Mouse (Mus musculus) hindbrain, postnatal 0 days (tissue): ENCODE measurements at regions not wholly inside any gene's neighbourhood (a gene's known extent, or its start where the extent isn't known, plus 50 kb on each side); places are given as distances from the start of the nearest gene placed in this dataset.

Experiments
- ATAC-seq: fragments of 200-750 bp; cut with Nextera tagmentation; 2 replicates; pipeline ENCODE4 v1.8.0; 2017; ENCODE audit warnings: mild to moderate bottlenecking, moderate TSS enrichment, moderate library complexity
- DNase-seq: peaks from one replicate; pipeline ENCODE4 v3.0.0-alpha.2; 2015; ENCODE audit warnings: low spot score
- H3K27ac ChIP-seq: fragments of 300-500 bp; sonication (generic); 2 replicates; pipeline ENCODE4 v1.5.1; 2014; ENCODE audit warnings: mild to moderate bottlenecking
- H3K27me3 ChIP-seq: fragments of 300-500 bp; sonication (generic); 2 replicates; pipeline ENCODE4 v1.6.1; 2014; ENCODE audit warnings: low read length, mixed read lengths; ENCODE audit not compliant: insufficient read depth
- H3K36me3 ChIP-seq: fragments of 300-500 bp; sonication (generic); 2 replicates; pipeline ENCODE4 v1.6.1; 2014; ENCODE audit warnings: low read length, mixed read lengths; ENCODE audit not compliant: insufficient read depth
- H3K4me1 ChIP-seq: fragments of 300-500 bp; sonication (generic); 2 replicates; pipeline ENCODE4 v1.6.1; 2014; ENCODE audit warnings: antibody characterized with exemption, low read length, mixed read lengths; ENCODE audit not compliant: insufficient read depth
- H3K4me2 ChIP-seq: fragments of 300-500 bp; sonication (generic); 2 replicates; pipeline ENCODE4 v1.6.1; 2014; ENCODE audit warnings: low read depth, mild to moderate bottlenecking, low read length, moderate library complexity, mixed read lengths
- H3K4me3 ChIP-seq: fragments of 300-500 bp; sonication (generic); 2 replicates; pipeline ENCODE4 v1.5.1; 2014; ENCODE audit warnings: low read length
- H3K9ac ChIP-seq: fragments of 300-500 bp; sonication (generic); replicated peaks from 2 replicates; pipeline ENCODE4 v1.6.1; 2014; ENCODE audit warnings: mild to moderate bottlenecking, low read length, moderate library complexity, mixed read lengths
- H3K9me3 ChIP-seq: fragments of 300-500 bp; sonication (generic); 2 replicates; pipeline ENCODE4 v1.6.1; 2016; ENCODE audit warnings: low read length, mixed read lengths
- CTCF ChIP-seq: IDR thresholded peaks from 2 replicates; pipeline ENCODE4 v1.5.1; 2016; ENCODE audit warnings: antibody characterized with exemption, control low read depth, low read depth
- WGBS: fragments of 180-500 bp; shearing (Covaris S2); extraction: QIAGEN DNeasy Blood & Tissue Kit; methylation state at CpG from one replicate; pipeline ENCODE4 v1.1.7; 2014; 5-methylcytosine and 5-hydroxymethylcytosine counted together

- ATAC-seq (no peak), DNase-seq (no peak)
- 80% methylated on average over 3 of the region's 3 CpGs for WGBS
- Histone ChIP-seq H3K27me3 (no peaks in the 10 kb centered on the region), H3K4me2 (no peak overlapping the region), H3K4me1 (no peaks in the 10 kb centered on the region), H3K9ac (no peak overlapping the region), H3K9me3 (no peaks in the 10 kb centered on the region), H3K27ac (no peak overlapping the region), H3K4me3 (no peak overlapping the region), H3K36me3 (no peaks in the 10 kb centered on the region)
- no peak for TF ChIP-seq CTCF
Observed at GRCm38 (mm10) chr17:81172943-81173342, 108.1 kb upstream of the Thumpd2 start.

- H3K9me3 ChIP-seq, result no peaks in the 10 kb centered on the region
- H3K4me2 ChIP-seq, result no peak overlapping the region
- TF ChIP-seq CTCF, result no peak
- no peak overlapping the region for H3K4me3 ChIP-seq
- no peaks in the 10 kb centered on the region for H3K36me3 ChIP-seq
- no peaks in the 10 kb centered on the region for H3K4me1 ChIP-seq
- no peak overlapping the region for H3K27ac ChIP-seq
- no peak for ATAC-seq
- 71% methylated on average over 5 of the region's 5 CpGs for WGBS
- DNase-seq, result no peak
- H3K9ac ChIP-seq, result no peak overlapping the region
- no peaks in the 10 kb centered on the region for H3K27me3 ChIP-seq
Observed at GRCm38 (mm10) chr17:81169118-81169517, 104.2 kb upstream of the Thumpd2 start.

GRCm38 (mm10) chr17:81150730-81151129, 85.8 kb upstream of the Thumpd2 start:
- no peak overlapping the region for H3K27ac ChIP-seq
- peak; percentile 17 for DNase-seq
- H3K4me2 ChIP-seq, result no peak overlapping the region
- no peaks in the 10 kb centered on the region for H3K36me3 ChIP-seq
- no peaks in the 10 kb centered on the region for H3K4me1 ChIP-seq
- TF ChIP-seq CTCF, result no peak
- WGBS, result 48% methylated on average over 4 of the region's 4 CpGs
- no peak overlapping the region for H3K4me3 ChIP-seq
- H3K27me3 ChIP-seq, result no peaks in the 10 kb centered on the region
- no peak for ATAC-seq
- H3K9ac ChIP-seq, result no peak overlapping the region
- no peaks in the 10 kb centered on the region for H3K9me3 ChIP-seq

- Histone ChIP-seq H3K27ac (no peak overlapping the region), H3K4me1 (no peaks in the 10 kb centered on the region), H3K4me2 (no peak overlapping the region), H3K9ac (no peak overlapping the region), H3K27me3 (no peaks in the 10 kb centered on the region), H3K36me3 (no peaks in the 10 kb centered on the region), H3K4me3 (no peak overlapping the region), H3K9me3 (no peaks in the 10 kb centered on the region)
- 62% methylated on average over 6 of the region's 6 CpGs for WGBS
- no peak for TF ChIP-seq CTCF
- DNase-seq, result no peak
- ATAC-seq, result no peak
Observed at GRCm38 (mm10) chr17:81134702-81135101, 69.8 kb upstream of the Thumpd2 start.

GRCm38 (mm10) chr17:81133227-81133626, 68.3 kb upstream of the Thumpd2 start:
- peak; percentile 61; the same call in 1 of the 2 replicates for ATAC-seq

More at GRCm38 (mm10) chr17:81133227-81133626, 68.3 kb upstream of the Thumpd2 start:
- no peak overlapping the region for H3K27ac ChIP-seq
- TF ChIP-seq CTCF, result peak; percentile 45
- DNase-seq, result peak; percentile 74
- no peaks in the 10 kb centered on the region for H3K9me3 ChIP-seq
- H3K4me3 ChIP-seq, result no peak overlapping the region
- H3K4me1 ChIP-seq, result no peaks in the 10 kb centered on the region
- H3K36me3 ChIP-seq, result no peaks in the 10 kb centered on the region
- H3K4me2 ChIP-seq, result no peak overlapping the region
- WGBS, result 43% methylated on average over 4 of the region's 4 CpGs
- no peak overlapping the region for H3K9ac ChIP-seq
- no peaks in the 10 kb centered on the region for H3K27me3 ChIP-seq
